Mouse (Mus musculus): ENCODE results near the gene Galt. TPM values are rescaled to one million over a fixed set of nuclear protein-coding genes. Genes with fewer than 3 reads are reported as not detected.
"Not testable (repeated sequence)": the region's sequence is repeated elsewhere in the genome, so short reads cannot be mapped to it uniquely, and the experiment has no call there.

Gene Galt
- total and polyA plus RNA-seq, 2 experiments from 2014 or later, result 69.8 to 95.0 TPM

GRCm38 (mm10) chr4:41760911-41761310 is 5.9 kb downstream of the Galt start:
- TF ChIP-seq EP300 (IDR thresholded peaks at IDR 0.05; ENCODE audit: low read depth) (no peak), CTCF (IDR thresholded peaks at IDR 0.05; ENCODE audit: low read depth) (no peak)
- peaks cover 38% of the 10 kb centered on the region for H3K4me1 ChIP-seq (ENCODE audit: control insufficient read depth, insufficient read depth)
- 0 out of 2 replicates have a peak, but pooled peaks have one; percentile 4 for ATAC-seq (ENCODE audit: insufficient read depth, low read depth)

GRCm38 (mm10) chr4:41761680-41762079 is 6.7 kb downstream of the Galt start:
- Histone ChIP-seq H3K36me3 (replicated peaks; ENCODE audit: control insufficient read depth, insufficient read depth, low read length) (peaks cover 20% of the 10 kb centered on the region), H3K9me3 (replicated peaks; ENCODE audit: control insufficient read depth, low read length) (no peaks in the 10 kb centered on the region), H3K4me3 (ENCODE audit: low read depth, low read length) (peak overlapping the region; percentile 52), H3K9ac (replicated peaks; ENCODE audit: low read depth, low read length) (peak overlapping the region; percentile 60), H3K27ac (ENCODE audit: low read depth) (peak overlapping the region; percentile 97), H3K4me2 (ENCODE audit: low read depth, low read length) (peak overlapping the region; percentile 74), H3K27me3 (ENCODE audit: control insufficient read depth, insufficient read depth, low read length) (no peaks in the 10 kb centered on the region), H3K4me1 (ENCODE audit: control insufficient read depth, insufficient read depth) (peaks cover 32% of the 10 kb centered on the region)
- DNase-seq (ENCODE audit: low spot score) (no peak), ATAC-seq (ENCODE audit: insufficient read depth, low read depth) (no peak)
- no peak for TF ChIP-seq EP300 (IDR thresholded peaks at IDR 0.05; ENCODE audit: low read depth)
- TF ChIP-seq CTCF (IDR thresholded peaks at IDR 0.05; ENCODE audit: low read depth), result no peak

More at GRCm38 (mm10) chr4:41760911-41761310, 5.9 kb downstream of the Galt start:
- H3K27me3 ChIP-seq (ENCODE audit: control insufficient read depth, insufficient read depth, low read length), result no peaks in the 10 kb centered on the region
- 65% methylated on average over 4 of the region's 4 CpGs for WGBS
- no peaks in the 10 kb centered on the region for H3K9me3 ChIP-seq (replicated peaks; ENCODE audit: control insufficient read depth, low read length)
- peaks cover 21% of the 10 kb centered on the region for H3K36me3 ChIP-seq (replicated peaks; ENCODE audit: control insufficient read depth, insufficient read depth, low read length)
- no peak for DNase-seq (ENCODE audit: low spot score)
- peak overlapping the region; percentile 74 for H3K4me2 ChIP-seq (ENCODE audit: low read depth, low read length)
- peak overlapping the region; percentile 60 for H3K9ac ChIP-seq (replicated peaks; ENCODE audit: low read depth, low read length)
- H3K4me3 ChIP-seq (ENCODE audit: low read depth, low read length), result peak overlapping the region; percentile 52
- peak overlapping the region; percentile 97 for H3K27ac ChIP-seq (ENCODE audit: low read depth)

- Histone ChIP-seq H3K4me1 (ENCODE audit: control insufficient read depth, insufficient read depth) (peaks cover 32% of the 10 kb centered on the region), H3K27me3 (ENCODE audit: control insufficient read depth, insufficient read depth, low read length) (no peaks in the 10 kb centered on the region), H3K27ac (ENCODE audit: low read depth) (peak overlapping the region; percentile 97), H3K9me3 (replicated peaks; ENCODE audit: control insufficient read depth, low read length) (no peaks in the 10 kb centered on the region), H3K4me3 (ENCODE audit: low read depth, low read length) (peak overlapping the region; percentile 52), H3K36me3 (replicated peaks; ENCODE audit: control insufficient read depth, insufficient read depth, low read length) (peaks cover 15% of the 10 kb centered on the region), H3K9ac (replicated peaks; ENCODE audit: low read depth, low read length) (peak overlapping the region; percentile 60; the same call in 1 of the 2 replicates), H3K4me2 (ENCODE audit: low read depth, low read length) (peak overlapping the region; percentile 74)
- DNase-seq (ENCODE audit: low spot score) (no peak), ATAC-seq (ENCODE audit: insufficient read depth, low read depth) (no peak)
- WGBS, result 46% methylated on average over 8 of the region's 8 CpGs
- TF ChIP-seq CTCF (IDR thresholded peaks at IDR 0.05; ENCODE audit: low read depth), result no peak
- no peak for TF ChIP-seq EP300 (IDR thresholded peaks at IDR 0.05; ENCODE audit: low read depth)
Observed at GRCm38 (mm10) chr4:41762099-41762687, 7.2 kb downstream of the Galt start.

GRCm38 (mm10) chr4:41762688-41763114 is 7.7 kb downstream of the Galt start:
- H3K4me3 ChIP-seq (ENCODE audit: low read depth, low read length), result not testable (repeated sequence)
- peak; percentile 41 for DNase-seq (ENCODE audit: low spot score)
- WGBS, result 36% methylated on average over 8 of the region's 8 CpGs

GRCm38 (mm10) chr4:41763176-41763575 is 8.1 kb downstream of the Galt start:
- H3K4me2 ChIP-seq (ENCODE audit: low read depth, low read length); H3K36me3 ChIP-seq (replicated peaks; ENCODE audit: control insufficient read depth, insufficient read depth, low read length); H3K27ac ChIP-seq (ENCODE audit: low read depth); ATAC-seq (ENCODE audit: insufficient read depth, low read depth); H3K9ac ChIP-seq (replicated peaks; ENCODE audit: low read depth, low read length); H3K4me3 ChIP-seq (ENCODE audit: low read depth, low read length); H3K27me3 ChIP-seq (ENCODE audit: control insufficient read depth, insufficient read depth, low read length); H3K9me3 ChIP-seq (replicated peaks; ENCODE audit: control insufficient read depth, low read length); DNase-seq (ENCODE audit: low spot score): not testable (repeated sequence)
- 77% methylated on average over 3 of the region's 6 CpGs for WGBS
- H3K4me1 ChIP-seq (ENCODE audit: control insufficient read depth, insufficient read depth), result peaks cover 32% of the 10 kb centered on the region

More at GRCm38 (mm10) chr4:41762688-41763114, 7.7 kb downstream of the Galt start:
- not testable (repeated sequence) for H3K36me3 ChIP-seq (replicated peaks; ENCODE audit: control insufficient read depth, insufficient read depth, low read length); ATAC-seq (ENCODE audit: insufficient read depth, low read depth); H3K9me3 ChIP-seq (replicated peaks; ENCODE audit: control insufficient read depth, low read length); H3K27me3 ChIP-seq (ENCODE audit: control insufficient read depth, insufficient read depth, low read length)
- Histone ChIP-seq H3K27ac (ENCODE audit: low read depth) (peak overlapping the region; percentile 97), H3K9ac (replicated peaks; ENCODE audit: low read depth, low read length) (peak overlapping the region; percentile 60; the same call in 1 of the 2 replicates), H3K4me1 (ENCODE audit: control insufficient read depth, insufficient read depth) (peaks cover 32% of the 10 kb centered on the region), H3K4me2 (ENCODE audit: low read depth, low read length) (peak overlapping the region; percentile 74)

GRCm38 (mm10) chr4:41767301-41767700 is 12.3 kb downstream of the Galt start:
- H3K4me1 ChIP-seq (ENCODE audit: control insufficient read depth, insufficient read depth); ATAC-seq (ENCODE audit: insufficient read depth, low read depth); H3K36me3 ChIP-seq (replicated peaks; ENCODE audit: control insufficient read depth, insufficient read depth, low read length); DNase-seq (ENCODE audit: low spot score); H3K27ac ChIP-seq (ENCODE audit: low read depth); H3K4me2 ChIP-seq (ENCODE audit: low read depth, low read length); H3K9me3 ChIP-seq (replicated peaks; ENCODE audit: control insufficient read depth, low read length); H3K9ac ChIP-seq (replicated peaks; ENCODE audit: low read depth, low read length); H3K4me3 ChIP-seq (ENCODE audit: low read depth, low read length); H3K27me3 ChIP-seq (ENCODE audit: control insufficient read depth, insufficient read depth, low read length): not testable (repeated sequence)
- 78% methylated on average over 10 of the region's 10 CpGs for WGBS

- H3K36me3 ChIP-seq (replicated peaks; ENCODE audit: control insufficient read depth, insufficient read depth, low read length); H3K4me1 ChIP-seq (ENCODE audit: control insufficient read depth, insufficient read depth); H3K27ac ChIP-seq (ENCODE audit: low read depth); H3K9me3 ChIP-seq (replicated peaks; ENCODE audit: control insufficient read depth, low read length); H3K27me3 ChIP-seq (ENCODE audit: control insufficient read depth, insufficient read depth, low read length); DNase-seq (ENCODE audit: low spot score); H3K9ac ChIP-seq (replicated peaks; ENCODE audit: low read depth, low read length); ATAC-seq (ENCODE audit: insufficient read depth, low read depth): not testable (repeated sequence)
- Histone ChIP-seq H3K4me2 (ENCODE audit: low read depth, low read length) (0 out of 2 replicates have a peak overlapping the region, but pooled peaks have one; percentile 30), H3K4me3 (ENCODE audit: low read depth, low read length) (peak overlapping the region; percentile 26)
- 13% methylated on average over 7 of the region's 16 CpGs for WGBS
Observed at GRCm38 (mm10) chr4:41772946-41773345, 17.9 kb downstream of the Galt start.

- not testable (repeated sequence) for H3K9ac ChIP-seq (replicated peaks; ENCODE audit: low read depth, low read length); H3K27me3 ChIP-seq (ENCODE audit: control insufficient read depth, insufficient read depth, low read length); H3K36me3 ChIP-seq (replicated peaks; ENCODE audit: control insufficient read depth, insufficient read depth, low read length); ATAC-seq (ENCODE audit: insufficient read depth, low read depth); H3K4me1 ChIP-seq (ENCODE audit: control insufficient read depth, insufficient read depth); H3K9me3 ChIP-seq (replicated peaks; ENCODE audit: control insufficient read depth, low read length)
- Histone ChIP-seq H3K27ac (ENCODE audit: low read depth) (peak overlapping the region; percentile 62; the same call in 1 of the 2 replicates), H3K4me2 (ENCODE audit: low read depth, low read length) (peak overlapping the region; percentile 52), H3K4me3 (ENCODE audit: low read depth, low read length) (peak overlapping the region; percentile 40)
- peak; percentile 58 for DNase-seq (ENCODE audit: low spot score)
- WGBS, result under 1% methylated on average over 17 of the region's 25 CpGs
Observed at GRCm38 (mm10) chr4:41773502-41773901, 18.5 kb downstream of the Galt start.
